8 mouse cellular contexts compared by ENCODE assay signal in the genomic region with DNA sequence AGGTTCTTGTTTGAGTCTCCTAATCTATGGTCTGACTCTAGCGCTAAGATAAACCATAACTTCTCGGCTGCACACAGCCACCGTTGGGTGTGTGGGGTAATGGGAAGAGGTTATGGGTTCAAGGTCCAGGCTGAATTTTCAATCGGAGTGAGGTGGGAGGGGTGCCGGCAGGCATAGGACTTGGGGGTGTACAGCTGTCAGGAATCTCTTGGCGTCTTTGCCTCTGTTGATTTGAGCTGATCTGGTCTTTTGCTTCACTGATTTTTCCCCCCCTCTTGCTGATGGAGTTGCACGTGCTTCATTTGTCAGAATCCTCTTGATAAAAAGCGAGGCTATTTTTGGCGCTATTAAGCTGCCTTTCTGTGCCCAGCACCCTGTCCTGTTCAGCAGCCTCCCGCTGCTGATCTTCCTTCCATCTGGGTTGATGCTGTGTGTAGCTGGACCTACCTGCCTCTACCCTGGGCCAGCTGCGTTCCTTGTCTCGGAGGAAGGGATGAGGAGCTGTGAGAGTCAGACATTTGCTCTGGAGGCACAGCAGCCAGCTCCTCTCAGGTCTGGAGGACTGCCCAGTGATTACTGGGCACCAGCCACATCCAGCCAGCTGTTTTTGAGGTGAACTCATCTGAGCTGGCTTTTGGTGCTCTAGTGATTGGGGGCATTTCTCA. TPM values are rescaled to one million over a fixed set of nuclear protein-coding genes. Genes with fewer than 3 reads are reported as not detected.
DNase-seq lines count a peak whose midpoint lies in the region; ATAC-seq and TF ChIP-seq lines count a peak whose summit lies in the region.

No protein-coding gene starts in this region.

- peaks cover 13% of the 10 kb centered on the region for H3K4me1 ChIP-seq in cortical plate, adult 2 months (ENCODE audit: control insufficient read depth, insufficient read depth, low read length)
- H3K4me1 ChIP-seq in hindbrain, embryonic 14.5 days (replicated peaks; ENCODE audit: control insufficient read depth, insufficient read depth, low read length): peaks cover 69% of the 10 kb centered on the region
- H3K4me1 ChIP-seq in liver, embryonic 15.5 days (replicated peaks): peaks cover 55% of the 10 kb centered on the region

- H3K4me3 ChIP-seq in cortical plate, adult 2 months (ENCODE audit: insufficient read depth, low read length): peak overlapping the region; percentile 73
- H3K4me3 ChIP-seq in hindbrain, embryonic 14.5 days (replicated peaks; ENCODE audit: low read length): peak overlapping the region; percentile 91
- 0 out of 2 replicates have a peak overlapping the region, but pooled peaks have one; percentile 14 for H3K4me3 ChIP-seq in liver, embryonic 15.5 days (replicated peaks)

- no peak for ATAC-seq in hindbrain, embryonic 14.5 days (ENCODE audit: low FRiP score)
- no peak for ATAC-seq in liver, embryonic 15.5 days (ENCODE audit: insufficient read depth)
- no peak for ATAC-seq in cerebellum, adult (ENCODE audit: insufficient number of reproducible peaks, low FRiP score, low TSS enrichment)

- no peaks in the 10 kb centered on the region for H3K36me3 ChIP-seq in hindbrain, embryonic 14.5 days (replicated peaks; ENCODE audit: control insufficient read depth, insufficient read depth)
- H3K36me3 ChIP-seq in liver, embryonic 15.5 days (replicated peaks): no peaks in the 10 kb centered on the region

- no peak overlapping the region for H3K27ac ChIP-seq in cortical plate, adult 2 months (ENCODE audit: insufficient read depth, low read length)
- no peak overlapping the region for H3K27ac ChIP-seq in hindbrain, embryonic 14.5 days
- no peak overlapping the region for H3K27ac ChIP-seq in liver, embryonic 15.5 days (replicated peaks)

- peak overlapping the region; percentile 32 for H3K9ac ChIP-seq in hindbrain, embryonic 14.5 days
- no peak overlapping the region for H3K9ac ChIP-seq in liver, embryonic 15.5 days

- H3K4me2 ChIP-seq in hindbrain, embryonic 14.5 days (replicated peaks): peak overlapping the region; percentile 92
- H3K4me2 ChIP-seq in liver, embryonic 15.5 days: peak overlapping the region; percentile 72

- 54% methylated on average over 12 of the region's 12 CpGs for WGBS in hindbrain, embryonic 14.5 days
- WGBS in liver, embryonic 15.5 days (ENCODE audit: insufficient replicate concordance): 46% methylated on average over 12 of the region's 12 CpGs

- no peak for TF ChIP-seq CTCF in cortical plate, adult 2 months (IDR thresholded peaks at IDR 0.05; ENCODE audit: extremely low read depth, insufficient read depth, low read length)

- no peak for TF ChIP-seq POLR2A in cortical plate, adult 2 months (IDR thresholded peaks at IDR 0.05; ENCODE audit: extremely low read depth, insufficient read depth, low read length)

- H3K27me3 ChIP-seq in hindbrain, embryonic 14.5 days (ENCODE audit: control insufficient read depth, insufficient read depth, low read length): no peaks in the 10 kb centered on the region
- peaks cover 42% of the 10 kb centered on the region for H3K27me3 ChIP-seq in liver, embryonic 15.5 days

- no peaks in the 10 kb centered on the region for H3K9me3 ChIP-seq in hindbrain, embryonic 14.5 days (ENCODE audit: control insufficient read depth, low read length)
- no peaks in the 10 kb centered on the region for H3K9me3 ChIP-seq in liver, embryonic 15.5 days (replicated peaks)

- DNase-seq in heart, adult 11 months: peak; percentile 92
- DNase-seq in heart, postnatal 4 days: no peak
- DNase-seq in hindbrain, embryonic 14.5 days (ENCODE audit: low spot score): no peak
- DNase-seq in right cerebral cortex, postnatal 25 days: no peak
- DNase-seq in gastrocnemius, postnatal 10 days: no peak

RNA-seq across cellular contexts. Expression of a gene that starts 3.0 kb away (rescaled TPM):
- 10 to 100 TPM; 15.5 to 16.4 TPM for total RNA-seq in heart, postnatal 4 days (2021)
- polyA plus RNA-seq in cortical plate, adult 2 months (2012; rRNA removed): 67.3 and 78.1 TPM in 2 replicates
- 19.6 and 24.0 TPM in 2 replicates for polyA plus RNA-seq in hindbrain, embryonic 14.5 days (2014; fragmentation: Nextera tagmentation; extraction: Ambion mirVana)
- polyA plus RNA-seq in liver, embryonic 15.5 days (2015; fragmentation: Nextera tagmentation; extraction: Ambion mirVana): 1.3 and 1.9 TPM in 2 replicates
- total RNA-seq in gastrocnemius, postnatal 10 days (2021): 1 to 10 TPM; 4.2 to 6.4 TPM

RNA-seq across cellular contexts. Expression of a gene that starts 26.6 kb away (rescaled TPM):
- 1 to 10 TPM; 1.7 to 1.8 TPM for total RNA-seq in heart, postnatal 4 days (2021)
- 40.8 and 40.9 TPM in 2 replicates for polyA plus RNA-seq in cortical plate, adult 2 months (2012; rRNA removed)
- polyA plus RNA-seq in hindbrain, embryonic 14.5 days (2014; fragmentation: Nextera tagmentation; extraction: Ambion mirVana): 14.5 and 17.0 TPM in 2 replicates
- 1.7 and 2.1 TPM in 2 replicates for polyA plus RNA-seq in liver, embryonic 15.5 days (2015; fragmentation: Nextera tagmentation; extraction: Ambion mirVana)
- total RNA-seq in gastrocnemius, postnatal 10 days (2021): 1 to 10 TPM; 1.3 to 2.2 TPM

RNA-seq across cellular contexts. Expression of a gene that starts 31.0 kb away (rescaled TPM):
- not detected for total RNA-seq in heart, postnatal 4 days (2021)
- 0.17 and 0.21 TPM in 2 replicates for polyA plus RNA-seq in cortical plate, adult 2 months (2012; rRNA removed)
- 0.20 and 0.50 TPM in 2 replicates for polyA plus RNA-seq in hindbrain, embryonic 14.5 days (2014; fragmentation: Nextera tagmentation; extraction: Ambion mirVana)
- polyA plus RNA-seq in liver, embryonic 15.5 days (2015; fragmentation: Nextera tagmentation; extraction: Ambion mirVana): not detected in 2 replicates
- total RNA-seq in gastrocnemius, postnatal 10 days (2021): not detected

Comparison
In these comparisons a context has a peak if more than half of its experiments do, and no peak if none do; other contexts are left out.
1. H3K4me3 ChIP-seq: peak in every context shown above with its lines; median percentile 91 in hindbrain, embryonic 14.5 days; 73 in cortical plate, adult 2 months; 14 in liver, embryonic 15.5 days.